Mouse (Mus musculus) hindbrain, embryonic 13.5 days (tissue): Measurements from ENCODE around the gene Kcna6. TPM values are rescaled to one million over a fixed set of nuclear protein-coding genes. Genes with fewer than 3 reads are reported as not detected.

Source experiments
- polyA plus RNA-seq: library from polyadenylated mRNA; unstranded; fragments of >200 nt; fragmentation: Nextera tagmentation; extraction: Ambion mirVana; gene quantifications from 2 replicates; pipeline ENCODE4 v1.2.1, GENCODE M21; 2015

Kcna6 gene
- polyA plus RNA-seq, 1 experiment from 2014 or later = 9.7 TPM

Other genes with a start within 250 kb of the Kcna6 start
- 2.2 and 2.4 TPM in 2 replicates for gene Kcna5, start 205.3 kb downstream of the Kcna6 start, polyA plus RNA-seq
- 2.9 and 3.2 TPM in 2 replicates for gene Kcna1, start 94.3 kb downstream of the Kcna6 start, polyA plus RNA-seq
- 192 and 198 TPM in 2 replicates for gene Ndufa9, start 108.5 kb upstream of the Kcna6 start, polyA plus RNA-seq
- gene Akap3, start 112.4 kb upstream of the Kcna6 start, polyA plus RNA-seq = 0.09 and 0.17 TPM in 2 replicates
- 0.08 and 0.09 TPM in 2 replicates for gene Dyrk4, start 181.2 kb upstream of the Kcna6 start, polyA plus RNA-seq
- gene Rad51ap1, start 198.9 kb upstream of the Kcna6 start, polyA plus RNA-seq = 17.2 and 18.4 TPM in 2 replicates
- gene D6Wsu163e, start 199.3 kb upstream of the Kcna6 start, polyA plus RNA-seq = 31.2 and 32.2 TPM in 2 replicates